Mouse (Mus musculus) megakaryocyte progenitor cell, adult 5-6 weeks (primary cell): ENCODE data around the gene Mdga2. TPM values are rescaled to one million over a fixed set of nuclear protein-coding genes. Genes with fewer than 3 reads are reported as not detected.

Source experiments
- ATAC-seq: replicated peaks from 2 replicates; pipeline ENCODE4 v1.8.0; 2016; ENCODE audit warnings: mild to moderate bottlenecking, moderate TSS enrichment, inconsistent platforms; ENCODE audit not compliant: poor library complexity
- total RNA-seq, 2 experiments: library from RNA; stranded (forward) in 1 of 2; stranded (reverse) in 1 of 2; fragments of 157-497, 149-512 nt in 1 of 2; fragments of 200-1000 nt in 1 of 2; gene quantifications; 2 replicates each; pipeline versions ENCODE4 v1.2.3 to v1.2.4; 2015 to 2017

Mdga2 gene
- not detected in 2 replicates for total RNA-seq (2015)
- total RNA-seq (2017): not detected in 2 replicates

DNA sequence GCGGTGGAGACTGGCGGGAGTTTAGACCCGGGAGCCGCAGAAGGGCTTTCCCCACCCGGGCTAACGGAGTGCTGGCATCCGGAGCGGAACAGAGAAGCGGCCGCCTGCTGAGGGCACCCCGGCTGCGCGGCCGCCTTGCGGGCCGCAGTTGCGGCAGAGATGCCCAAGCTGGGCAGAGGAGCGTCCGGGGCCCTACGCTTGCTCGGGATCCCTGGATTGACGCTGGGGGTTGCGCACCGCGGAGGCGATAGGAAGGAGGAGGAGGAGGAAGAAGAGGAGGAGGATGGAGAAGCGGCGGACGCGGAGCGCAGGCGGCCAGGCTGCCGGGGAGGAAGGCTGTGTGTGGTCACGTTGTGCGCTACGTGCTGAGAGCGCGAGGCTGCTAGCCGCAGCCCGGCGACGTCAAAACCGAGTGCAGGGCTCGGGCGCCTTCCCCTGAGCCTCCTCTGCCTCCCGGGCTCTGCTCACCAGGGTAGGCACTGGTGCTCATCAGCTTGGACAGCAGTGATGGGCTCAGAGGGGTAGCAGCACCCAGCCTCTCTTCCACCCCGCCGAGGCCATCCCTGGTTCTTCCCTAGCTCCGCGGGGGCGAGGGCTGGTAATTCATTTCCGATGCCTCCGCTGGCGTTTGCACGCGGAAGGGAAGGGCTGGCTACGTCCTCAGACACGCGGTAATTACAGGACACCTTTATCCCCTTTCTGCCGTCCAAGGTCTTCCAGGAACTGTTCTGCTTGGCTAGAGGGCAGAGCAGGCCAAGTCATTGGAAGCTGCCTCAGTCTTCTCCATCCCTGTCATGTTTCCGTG is at the start of gene Mdga2:
Mdga2 (minus strand) TSS at position 329 of the 805 bp plus-strand sequence.
- peak; percentile 43; the same call in 1 of the 2 replicates for ATAC-seq

DNA sequence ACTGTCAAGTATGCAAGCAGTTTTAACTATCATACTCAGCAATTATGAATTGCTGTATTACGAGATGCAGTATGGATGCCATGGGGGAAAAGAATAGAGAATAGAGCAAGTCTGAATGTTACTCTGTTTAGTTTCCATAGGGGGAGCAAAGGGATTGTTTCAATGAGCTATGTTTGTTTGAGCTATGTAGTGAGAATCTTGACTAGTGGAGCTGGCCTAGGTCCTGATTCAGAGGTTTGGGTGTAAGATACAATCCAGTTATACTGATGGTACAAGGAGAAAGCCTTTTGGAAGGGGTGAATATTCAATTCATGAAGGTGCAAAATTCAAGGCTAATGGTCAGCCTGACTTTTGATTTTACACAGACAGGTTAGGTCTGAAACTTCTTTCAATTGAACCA is 45.1 kb upstream of the Mdga2 start:
- no peak for ATAC-seq

GRCm38 (mm10) chr12:67223530-67223929 is 1.2 kb upstream of the Mdga2 start:
- no peak for ATAC-seq

DNA sequence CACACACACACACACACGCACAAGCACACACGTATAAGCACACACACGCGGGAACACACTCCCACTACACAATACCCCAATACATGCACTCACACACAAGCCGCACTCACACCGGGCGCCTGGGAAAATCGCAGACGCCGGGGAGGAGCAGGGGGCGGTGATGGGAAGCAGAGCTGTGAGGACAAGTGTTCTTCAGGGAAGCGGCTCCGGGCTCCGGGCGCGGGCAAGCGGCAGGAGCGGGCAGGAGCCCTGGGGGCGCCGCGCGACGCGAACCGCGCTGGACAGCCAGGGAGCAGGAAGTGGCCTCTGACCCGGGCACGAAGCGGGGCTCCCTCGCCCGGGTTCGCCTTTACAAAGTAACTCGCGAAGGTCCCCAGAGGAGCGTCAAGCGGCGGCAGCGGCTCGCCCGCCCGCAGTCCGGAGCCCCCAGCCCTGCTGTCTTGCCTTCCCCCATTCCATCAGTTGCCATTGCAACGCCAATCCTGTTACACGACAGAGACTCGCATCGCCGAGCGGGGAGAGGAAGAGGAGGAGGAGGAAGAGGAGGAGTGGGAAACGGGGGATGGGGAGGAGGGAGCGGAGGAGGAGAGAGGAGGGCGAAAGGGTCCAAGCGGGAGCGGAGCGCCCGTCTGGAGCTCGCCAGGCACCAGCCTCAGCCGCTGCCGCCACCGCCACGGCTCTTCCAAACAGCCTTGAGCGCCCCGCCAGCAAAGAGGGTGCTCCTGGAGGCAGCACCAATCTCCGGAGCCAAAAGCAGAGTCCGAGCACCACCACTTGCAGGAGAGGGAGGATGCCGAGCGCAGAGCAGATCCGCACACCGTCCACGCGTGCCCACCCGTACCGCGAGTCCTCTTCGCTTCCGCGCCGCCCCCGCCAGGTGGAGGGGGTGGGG is 774 bp downstream of the Mdga2 start:
- 0 out of 2 replicates have a peak, but pooled peaks have one; percentile 25 for ATAC-seq

DNA sequence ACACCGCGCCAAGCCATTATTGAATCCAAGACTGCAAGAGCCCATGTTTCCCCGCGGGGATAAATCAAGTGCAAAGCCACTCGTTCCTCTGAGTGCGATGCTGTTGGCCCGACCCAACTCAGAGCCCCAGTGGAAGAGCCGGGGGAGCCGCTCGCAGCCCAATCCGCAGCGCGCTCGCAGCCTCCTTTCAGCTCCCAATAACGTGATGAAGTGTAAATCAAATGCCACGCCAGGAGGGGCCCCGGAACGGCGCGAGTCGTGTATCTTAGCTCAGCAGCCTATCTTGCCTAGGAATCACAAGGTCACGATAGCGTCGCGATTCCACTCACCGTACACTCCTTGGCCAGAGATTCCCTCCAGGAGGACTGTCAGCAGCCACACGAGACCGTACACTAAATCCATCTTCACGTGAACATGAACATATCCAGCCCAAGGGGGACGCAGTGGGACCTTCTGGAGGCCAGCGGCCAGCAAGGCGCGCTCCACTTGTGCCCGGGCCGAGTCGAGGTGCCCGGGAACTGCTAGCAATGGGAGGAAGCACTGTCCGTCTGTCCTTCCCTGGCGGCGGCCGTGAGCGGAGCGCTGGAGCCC is 1.6 kb downstream of the Mdga2 start:
- 0 out of 2 replicates have a peak, but pooled peaks have one; percentile 10 for ATAC-seq

DNA sequence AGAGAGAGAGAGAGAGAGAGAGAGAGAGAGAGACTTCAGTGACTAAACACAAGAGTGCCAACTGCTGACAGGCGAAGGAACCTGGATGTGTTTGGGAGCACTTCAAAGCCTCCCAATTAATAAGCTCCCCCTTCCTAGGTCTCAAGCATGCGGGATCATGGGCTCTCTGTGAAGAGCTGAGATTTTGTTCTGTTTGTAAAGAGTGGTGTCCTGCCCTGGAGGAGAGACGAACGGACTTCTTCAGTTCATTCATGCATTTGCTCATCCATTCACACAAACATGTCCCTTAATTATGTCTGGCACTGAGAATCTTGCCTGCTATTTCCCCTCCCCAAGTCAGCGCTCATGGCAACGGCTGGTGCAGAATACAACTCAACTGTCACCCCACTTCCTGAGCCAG is 2.3 kb downstream of the Mdga2 start:
- no peak for ATAC-seq

DNA sequence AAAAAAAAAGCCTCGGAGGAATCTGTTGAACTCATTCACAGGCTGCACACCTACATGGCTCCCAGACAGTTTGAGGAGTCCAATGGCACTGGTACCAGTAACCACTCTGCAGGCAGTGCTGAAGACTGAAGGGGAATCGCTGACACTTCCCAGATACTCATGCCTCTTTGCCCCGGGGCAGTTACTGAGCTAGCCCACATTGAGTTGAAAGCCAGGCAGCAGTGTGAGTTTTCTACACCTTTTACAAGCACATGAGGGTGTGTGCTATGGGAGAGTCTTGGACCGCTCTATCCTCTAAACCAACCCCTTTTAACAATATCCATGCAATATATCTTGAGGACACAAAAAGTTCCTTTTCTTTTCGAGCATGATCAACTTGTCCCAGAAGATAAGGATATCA is 2.8 kb downstream of the Mdga2 start:
- ATAC-seq: no peak

GRCm38 (mm10) chr12:67212801-67213200 is 9.5 kb downstream of the Mdga2 start:
- no peak for ATAC-seq

DNA sequence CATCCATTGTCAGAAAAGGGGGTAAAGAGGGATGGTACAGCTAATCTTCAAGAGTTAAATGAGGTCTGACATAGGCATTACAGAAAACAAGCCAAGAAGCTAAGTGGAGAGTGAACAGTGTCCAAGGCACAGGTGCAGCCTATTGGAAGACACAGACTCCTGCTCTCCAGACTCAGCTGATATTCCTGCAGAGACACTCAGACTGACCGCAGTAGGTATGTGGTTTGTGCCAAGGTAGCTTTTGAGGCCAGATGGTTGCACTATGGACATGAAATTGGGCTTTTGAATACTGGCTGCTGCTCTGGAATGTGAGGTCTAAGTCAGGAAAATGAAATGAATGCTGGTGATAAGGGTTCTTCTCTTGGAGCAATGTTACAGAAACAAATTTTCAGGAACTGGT is 44.2 kb downstream of the Mdga2 start:
- no peak for ATAC-seq

DNA sequence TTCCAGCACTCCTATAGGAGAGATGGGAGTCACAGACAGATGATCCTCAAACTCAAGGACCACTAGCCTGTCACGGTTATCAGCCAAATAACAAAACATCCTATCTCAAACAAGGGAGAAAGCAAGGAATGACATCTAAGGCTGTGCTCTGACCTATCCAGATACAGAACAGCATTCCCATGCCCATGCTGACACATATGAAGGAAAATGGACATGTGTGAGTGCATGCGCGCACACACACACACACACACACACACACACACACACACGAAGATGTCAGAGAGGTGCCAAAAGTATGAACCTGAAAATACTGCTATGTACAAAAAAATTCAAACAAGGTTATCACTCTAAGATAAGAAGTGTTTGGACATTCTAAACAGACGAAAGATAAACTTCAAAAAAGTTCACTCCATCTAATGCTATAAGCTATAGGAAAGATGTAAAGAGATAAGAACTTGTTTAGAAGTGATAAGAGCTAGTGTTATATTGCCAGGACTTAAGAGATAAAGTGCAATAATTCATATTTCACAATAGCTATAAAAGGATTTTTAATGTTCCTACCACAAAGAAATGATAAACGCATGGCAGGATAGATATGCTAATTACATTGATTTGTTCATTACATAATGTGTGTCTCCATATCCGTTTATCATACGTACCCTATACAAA is 65.6 kb downstream of the Mdga2 start:
- no peak for ATAC-seq

DNA sequence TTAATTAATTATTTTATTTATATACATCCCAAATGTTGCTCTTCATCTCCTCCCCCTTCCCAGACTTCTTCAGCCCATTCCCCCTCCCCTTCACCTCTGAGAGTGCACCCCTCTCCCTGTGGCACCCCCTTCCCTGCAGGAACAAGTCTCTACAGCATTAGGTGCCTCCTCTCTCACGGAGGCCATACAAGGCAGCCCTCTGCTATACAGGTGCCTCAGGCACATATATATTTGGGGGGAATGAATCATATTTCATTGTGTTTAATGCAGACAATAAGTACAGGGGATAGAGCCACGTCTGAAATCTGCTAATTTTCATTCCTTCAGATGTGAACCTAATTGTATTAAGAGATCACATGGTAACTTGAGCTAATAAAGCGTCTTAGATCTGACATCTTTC is 69.3 kb downstream of the Mdga2 start:
- ATAC-seq: no peak

- no peak for ATAC-seq
Observed at GRCm38 (mm10) chr12:67141605-67142004, 80.7 kb downstream of the Mdga2 start.

DNA sequence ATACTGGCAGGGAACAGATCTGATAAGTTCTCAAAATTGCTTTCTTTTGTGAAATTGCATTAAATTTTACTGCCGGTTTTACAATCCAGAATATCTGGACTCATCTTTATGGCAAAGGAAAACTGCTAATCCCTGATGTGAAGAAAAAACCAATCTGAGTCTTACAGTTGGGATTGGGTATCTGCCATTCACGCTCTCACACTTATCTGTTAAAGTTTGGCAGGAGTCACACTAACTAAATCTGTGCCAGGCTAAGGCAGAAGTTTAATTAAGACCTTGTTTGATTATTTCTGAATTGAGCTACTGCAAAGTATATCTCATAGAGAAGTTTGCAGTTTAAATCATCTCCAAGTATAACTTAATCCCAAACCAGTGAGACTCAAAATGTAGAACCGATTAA is 82.2 kb downstream of the Mdga2 start:
- ATAC-seq: no peak

DNA sequence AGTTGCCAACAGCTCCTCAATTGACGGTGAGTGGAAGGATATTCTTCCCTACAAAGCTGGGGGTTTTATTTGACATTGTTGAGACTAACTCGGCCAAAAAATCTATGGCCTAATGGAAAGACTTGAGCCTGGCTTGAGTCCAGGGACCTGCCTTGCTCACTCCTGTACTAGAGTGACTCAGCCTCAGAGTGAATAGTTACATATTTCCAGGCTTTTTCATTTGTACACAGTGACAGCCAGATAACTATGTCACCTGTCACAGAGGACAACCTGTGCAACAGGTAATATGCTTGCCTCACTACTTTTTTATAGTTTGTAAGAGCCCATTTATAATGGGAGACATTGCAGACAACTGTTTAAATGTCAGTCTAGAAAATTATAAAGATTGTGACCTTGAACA is 94.9 kb downstream of the Mdga2 start:
- ATAC-seq: no peak

- no peak for ATAC-seq
Observed at GRCm38 (mm10) chr12:67123874-67124273, 98.5 kb downstream of the Mdga2 start.

- ATAC-seq: no peak
Observed at GRCm38 (mm10) chr12:67118652-67119515, 103.5 kb downstream of the Mdga2 start.

GRCm38 (mm10) chr12:67104171-67104570 is 118.2 kb downstream of the Mdga2 start:
- ATAC-seq: no peak

GRCm38 (mm10) chr12:67094414-67094813 is 127.9 kb downstream of the Mdga2 start:
- ATAC-seq: no peak

- no peak for ATAC-seq
Observed at GRCm38 (mm10) chr12:67090420-67090965, 131.9 kb downstream of the Mdga2 start.
